Mouse (Mus musculus) thymus, adult 2 months (tissue): ENCODE data around the gene Sall4. TPM values are rescaled to one million over a fixed set of nuclear protein-coding genes. Genes with fewer than 3 reads are reported as not detected.

Experiments
- DNase-seq: peaks from one replicate; pipeline ENCODE4 v3.0.0; 2021
- H3K27ac ChIP-seq: fragments of 200-500 bp; 2 replicates; pipeline ENCODE4 v1.5.1; 2012; ENCODE audit warnings: low read length, control low read depth; ENCODE audit not compliant: control insufficient read depth, insufficient read depth
- H3K27me3 ChIP-seq: fragments of 200-500 bp; 2 replicates; pipeline ENCODE4 v1.6.1; 2012; ENCODE audit warnings: mild to moderate bottlenecking, low read length, moderate library complexity, mixed read lengths; ENCODE audit not compliant: control insufficient read depth, insufficient read depth
- H3K36me3 ChIP-seq: fragments of 200-500 bp; 2 replicates; pipeline ENCODE4 v1.6.1; 2012; ENCODE audit warnings: mild to moderate bottlenecking, low read length, moderate library complexity; ENCODE audit not compliant: control insufficient read depth, insufficient read depth
- H3K4me1 ChIP-seq: fragments of 200-500 bp; replicated peaks from 2 replicates; pipeline ENCODE4 v1.6.1; 2012; ENCODE audit warnings: low read length; ENCODE audit not compliant: control insufficient read depth, insufficient read depth
- H3K4me3 ChIP-seq: fragments of 200-500 bp; 2 replicates; pipeline ENCODE4 v1.5.1; 2012; ENCODE audit warnings: mild to moderate bottlenecking, low read length, control low read depth, moderate library complexity; ENCODE audit not compliant: control insufficient read depth, insufficient read depth
- CTCF ChIP-seq: fragments of 200-500 bp; IDR thresholded peaks from 2 replicates; pipeline ENCODE4 v1.5.1; 2012; ENCODE audit warnings: mild to moderate bottlenecking, control low read depth, low read length, moderate library complexity, borderline replicate concordance; ENCODE audit not compliant: control insufficient read depth, poor library complexity, insufficient read depth; ENCODE audit errors: extremely low read depth
- POLR2A ChIP-seq: fragments of 200-500 bp; IDR thresholded peaks from 2 replicates; pipeline ENCODE4 v1.6.1; 2012; ENCODE audit warnings: mild to moderate bottlenecking, low read length, control low read depth, moderate library complexity; ENCODE audit not compliant: control insufficient read depth, poor library complexity, insufficient read depth; ENCODE audit errors: extremely low read depth
- WGBS: fragments of 180-500 bp; shearing (Covaris S2); methylation state at CpG from one replicate; pipeline ENCODE4 v1.1.7; 2018; 5-methylcytosine and 5-hydroxymethylcytosine counted together
- polyA plus RNA-seq: library from polyadenylated mRNA; depleted of rRNA; stranded (reverse); fragments of >200 nt; gene quantifications from 2 replicates; pipeline ENCODE4 v1.2.3, GENCODE M21; 2012

The Sall4 gene
- polyA plus RNA-seq, 1 experiment, result 0.04 TPM

DNA sequence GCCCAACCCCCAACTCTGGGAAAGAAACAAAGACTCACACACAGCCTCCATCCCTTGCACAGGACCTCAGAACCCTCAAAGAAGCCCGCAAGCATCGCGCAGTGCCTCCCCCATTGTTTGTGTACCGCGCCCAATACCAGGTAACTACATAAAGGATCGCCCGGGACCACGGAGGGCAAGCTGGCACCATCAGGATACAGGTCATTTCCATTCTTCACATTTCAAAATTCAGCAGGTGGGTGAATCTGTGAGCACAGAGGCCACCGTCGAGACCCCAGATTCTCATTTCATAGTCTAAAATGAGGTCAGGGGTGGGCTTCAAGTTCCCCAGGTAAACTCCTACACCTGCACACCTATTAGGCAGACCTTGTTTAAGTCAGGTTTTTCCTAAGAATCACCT lies 27.2 kb downstream of the Sall4 start:
- H3K27me3 ChIP-seq, result no peaks in the 10 kb centered on the region
- no peak for DNase-seq
- TF ChIP-seq CTCF, result no peak
- no peak for TF ChIP-seq POLR2A
- no peak overlapping the region for H3K4me3 ChIP-seq
- H3K27ac ChIP-seq, result no peak overlapping the region
- WGBS, result 95% methylated on average over 10 of the region's 10 CpGs
- H3K4me1 ChIP-seq, result peaks cover 3% of the 10 kb centered on the region; the same call in 1 of the 2 replicates
- no peaks in the 10 kb centered on the region for H3K36me3 ChIP-seq

DNA sequence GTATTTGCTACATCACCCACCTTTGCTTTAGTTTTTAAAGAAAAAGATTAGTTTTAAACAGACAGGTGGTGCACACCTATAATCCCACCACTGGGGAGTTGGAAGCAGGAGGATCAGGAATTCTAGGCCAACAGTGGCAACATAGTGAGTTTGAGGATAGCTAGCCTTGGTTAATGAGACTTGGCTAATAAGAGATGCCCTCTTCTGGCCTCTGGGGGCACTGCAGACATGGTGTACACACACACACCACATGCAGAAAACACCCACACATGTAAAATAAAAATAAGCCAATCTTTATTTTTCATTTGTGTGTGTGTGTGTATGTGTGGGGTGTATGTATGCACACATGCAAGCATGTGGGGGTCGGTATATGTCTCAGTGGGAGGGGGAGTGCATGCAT lies 28.9 kb downstream of the Sall4 start:
- no peak for DNase-seq
- H3K27ac ChIP-seq, result no peak overlapping the region
- peaks cover 3% of the 10 kb centered on the region; the same call in 1 of the 2 replicates for H3K4me1 ChIP-seq
- H3K27me3 ChIP-seq, result no peaks in the 10 kb centered on the region
- H3K36me3 ChIP-seq, result no peaks in the 10 kb centered on the region
- TF ChIP-seq CTCF, result no peak
- no peak for TF ChIP-seq POLR2A
- 97% methylated on average over 1 of the region's 1 CpGs for WGBS
- H3K4me3 ChIP-seq, result no peak overlapping the region

DNA sequence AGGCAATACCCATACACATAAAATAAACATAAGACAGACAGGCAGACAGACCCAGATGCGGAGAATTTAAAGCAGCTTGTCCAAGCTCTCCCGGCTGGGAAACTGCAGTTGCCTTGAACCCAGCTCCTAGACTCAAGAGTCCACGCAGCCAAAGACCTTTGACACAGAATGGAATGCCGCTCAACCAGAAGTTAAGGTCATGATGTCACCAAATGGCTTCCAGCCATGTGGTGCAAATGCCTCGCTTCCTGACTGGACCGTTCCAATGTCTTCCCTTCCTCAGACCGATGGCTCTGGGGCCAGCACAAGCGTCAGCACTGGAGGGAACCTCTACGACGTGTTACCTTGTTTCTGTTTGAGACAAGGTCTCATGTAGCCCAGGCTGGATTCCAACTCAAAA lies 29.9 kb downstream of the Sall4 start:
- H3K27ac ChIP-seq, result no peak overlapping the region
- no peak for DNase-seq
- no peaks in the 10 kb centered on the region for H3K27me3 ChIP-seq
- H3K36me3 ChIP-seq, result no peaks in the 10 kb centered on the region
- TF ChIP-seq CTCF (no peak), POLR2A (no peak)
- WGBS, result 95% methylated on average over 10 of the region's 10 CpGs
- H3K4me3 ChIP-seq, result no peak overlapping the region
- peaks cover 3% of the 10 kb centered on the region; the same call in 1 of the 2 replicates for H3K4me1 ChIP-seq

DNA sequence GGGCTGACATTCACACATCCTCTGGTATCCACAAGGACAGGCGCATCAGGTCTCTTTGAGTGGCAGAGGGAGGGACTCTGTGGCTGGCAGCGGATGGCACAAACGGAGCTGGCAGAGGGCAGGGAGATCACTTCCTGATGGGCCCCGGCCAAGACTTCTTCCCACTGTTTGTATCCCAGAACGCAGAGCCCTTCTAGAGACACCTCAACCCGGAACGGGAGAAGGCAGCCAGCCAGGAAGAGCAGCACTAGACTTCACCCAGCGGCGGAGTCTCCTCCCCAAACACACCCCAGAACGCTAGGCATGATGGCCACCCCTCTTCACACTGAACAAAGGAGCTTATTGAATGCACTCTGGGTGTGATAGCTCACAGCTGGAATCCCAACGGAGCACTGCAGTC lies 33.7 kb downstream of the Sall4 start:
- H3K4me3 ChIP-seq, result no peak overlapping the region
- 79% methylated on average over 11 of the region's 11 CpGs for WGBS
- no peak for TF ChIP-seq POLR2A
- no peak for TF ChIP-seq CTCF
- no peak for DNase-seq
- no peaks in the 10 kb centered on the region for H3K4me1 ChIP-seq
- no peaks in the 10 kb centered on the region for H3K36me3 ChIP-seq
- H3K27ac ChIP-seq, result no peak overlapping the region
- H3K27me3 ChIP-seq, result no peaks in the 10 kb centered on the region

DNA sequence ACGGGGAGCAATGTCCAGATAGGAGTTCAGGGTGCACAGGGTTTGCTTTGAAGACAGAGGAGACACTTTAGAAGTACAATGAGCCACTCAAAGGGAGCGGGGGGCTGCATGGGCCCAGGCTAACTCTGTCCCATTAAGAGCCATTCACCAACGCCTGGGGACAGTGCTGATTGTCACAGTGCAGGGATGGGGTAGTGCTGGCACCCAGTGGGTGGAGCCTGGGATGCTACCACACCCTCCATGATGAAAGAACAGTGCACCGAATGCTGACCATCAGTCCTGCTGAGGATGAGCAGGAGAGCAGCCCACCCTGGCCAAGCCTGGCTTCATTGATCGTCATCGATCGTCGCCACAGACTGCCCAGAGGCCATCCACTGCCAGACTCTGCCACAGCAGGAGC lies 36.5 kb downstream of the Sall4 start:
- no peak for DNase-seq
- no peaks in the 10 kb centered on the region for H3K27me3 ChIP-seq
- 95% methylated on average over 8 of the region's 8 CpGs for WGBS
- H3K4me1 ChIP-seq, result no peaks in the 10 kb centered on the region
- TF ChIP-seq POLR2A, result no peak
- no peak overlapping the region for H3K4me3 ChIP-seq
- H3K36me3 ChIP-seq, result no peaks in the 10 kb centered on the region
- H3K27ac ChIP-seq, result no peak overlapping the region

DNA sequence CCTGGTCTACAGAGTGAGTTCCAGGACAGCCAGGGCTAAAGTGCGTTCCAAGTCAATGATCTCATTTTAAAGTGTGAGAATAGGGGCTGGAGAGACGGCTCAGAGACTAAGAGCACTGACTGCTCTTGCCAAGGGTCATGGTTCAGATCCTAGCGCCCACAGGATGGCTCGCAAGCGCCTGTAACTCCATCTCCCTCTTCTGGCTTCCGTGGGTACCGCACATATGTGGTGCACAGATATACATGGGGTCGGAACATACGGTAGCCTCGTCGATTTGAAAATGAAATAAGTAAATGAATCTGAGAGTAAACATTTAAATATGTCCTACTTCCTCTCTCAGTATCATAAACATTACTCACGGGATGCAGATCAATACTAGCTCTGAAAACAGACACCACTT lies 38.0 kb downstream of the Sall4 start:
- DNase-seq, result no peak
- Histone ChIP-seq H3K27me3 (no peaks in the 10 kb centered on the region), H3K4me1 (no peaks in the 10 kb centered on the region), H3K4me3 (no peak overlapping the region), H3K36me3 (no peaks in the 10 kb centered on the region), H3K27ac (no peak overlapping the region)
- 90% methylated on average over 12 of the region's 12 CpGs for WGBS
- TF ChIP-seq CTCF, result no peak
- no peak for TF ChIP-seq POLR2A

DNA sequence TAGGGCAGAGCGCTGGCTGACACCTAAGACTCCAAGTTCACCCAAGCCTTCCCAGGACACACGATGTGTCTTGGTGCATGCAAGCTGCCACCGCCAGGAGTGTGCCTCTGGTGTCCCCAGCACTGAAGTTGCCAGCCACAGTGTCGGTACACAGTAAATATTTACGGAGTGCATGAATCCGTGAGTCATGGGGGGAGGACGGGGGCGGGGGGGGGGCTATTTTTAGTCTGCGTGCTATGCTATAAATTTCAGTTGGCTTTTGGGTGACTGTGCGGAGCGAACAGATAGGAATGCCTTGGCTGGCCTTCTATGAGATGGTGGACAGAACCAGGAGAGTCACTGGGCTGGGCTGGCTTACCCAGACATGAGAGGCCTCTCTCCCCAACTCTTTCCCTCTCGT lies 39.7 kb downstream of the Sall4 start:
- no peaks in the 10 kb centered on the region for H3K27me3 ChIP-seq
- no peak overlapping the region for H3K4me3 ChIP-seq
- no peaks in the 10 kb centered on the region for H3K36me3 ChIP-seq
- H3K27ac ChIP-seq, result no peak overlapping the region
- H3K4me1 ChIP-seq, result no peaks in the 10 kb centered on the region
- WGBS, result 95% methylated on average over 12 of the region's 12 CpGs
- DNase-seq, result no peak
- no peak for TF ChIP-seq POLR2A
- TF ChIP-seq CTCF, result no peak
